Mouse (Mus musculus) kidney, embryonic 16.5 days (tissue): ENCODE data around the gene Fam120a. TPM values are rescaled to one million over a fixed set of nuclear protein-coding genes. Genes with fewer than 3 reads are reported as not detected.

Source experiments
- ATAC-seq: fragments of 200-750 bp; cut with Nextera tagmentation; 2 replicates; pipeline ENCODE4 v1.8.0; 2017; ENCODE audit warnings: moderate TSS enrichment; ENCODE audit not compliant: low FRiP score, low TSS enrichment
- H3K27ac ChIP-seq: fragments of 300-500 bp; sonication (generic); 2 replicates; pipeline ENCODE4 v1.5.1; 2014; ENCODE audit warnings: low read length
- H3K27me3 ChIP-seq: fragments of 300-500 bp; sonication (generic); 2 replicates; pipeline ENCODE4 v1.6.1; 2014; ENCODE audit warnings: low read length, control low read depth, mixed read lengths; ENCODE audit not compliant: insufficient read depth
- H3K36me3 ChIP-seq: fragments of 300-500 bp; sonication (generic); 2 replicates; pipeline ENCODE4 v1.6.1; 2014; ENCODE audit warnings: low read length, control low read depth, mixed read lengths; ENCODE audit not compliant: insufficient read depth
- H3K4me1 ChIP-seq: fragments of 300-500 bp; sonication (generic); 2 replicates; pipeline ENCODE4 v1.6.1; 2014; ENCODE audit warnings: low read length, control low read depth, mixed read lengths; ENCODE audit not compliant: insufficient read depth
- H3K4me2 ChIP-seq: fragments of 300-500 bp; sonication (generic); replicated peaks from 2 replicates; pipeline ENCODE4 v1.6.1; 2014; ENCODE audit warnings: low read depth, low read length
- H3K4me3 ChIP-seq: fragments of 300-500 bp; sonication (generic); 2 replicates; pipeline ENCODE4 v1.5.1; 2014; ENCODE audit warnings: mild to moderate bottlenecking, low read length
- H3K9ac ChIP-seq: fragments of 300-500 bp; sonication (generic); replicated peaks from 2 replicates; pipeline ENCODE4 v1.6.1; 2014; ENCODE audit warnings: low read length
- H3K9me3 ChIP-seq: fragments of 300-500 bp; sonication (generic); 2 replicates; pipeline ENCODE4 v1.6.1; 2016; ENCODE audit warnings: low read length, control low read depth
- WGBS: fragments of 180-500 bp; shearing (Covaris S2); extraction: QIAGEN DNeasy Blood & Tissue Kit; methylation state at CpG from one replicate; pipeline ENCODE4 v1.1.7; 2014; 5-methylcytosine and 5-hydroxymethylcytosine counted together
- polyA plus RNA-seq: library from polyadenylated mRNA; unstranded; fragments of >200 nt; fragmentation: Nextera tagmentation; extraction: Ambion mirVana; gene quantifications from 2 replicates; pipeline ENCODE4 v1.2.1, GENCODE M21; 2015

The Fam120a gene
- polyA plus RNA-seq, 1 experiment from 2014 or later: 23.2 TPM

DNA sequence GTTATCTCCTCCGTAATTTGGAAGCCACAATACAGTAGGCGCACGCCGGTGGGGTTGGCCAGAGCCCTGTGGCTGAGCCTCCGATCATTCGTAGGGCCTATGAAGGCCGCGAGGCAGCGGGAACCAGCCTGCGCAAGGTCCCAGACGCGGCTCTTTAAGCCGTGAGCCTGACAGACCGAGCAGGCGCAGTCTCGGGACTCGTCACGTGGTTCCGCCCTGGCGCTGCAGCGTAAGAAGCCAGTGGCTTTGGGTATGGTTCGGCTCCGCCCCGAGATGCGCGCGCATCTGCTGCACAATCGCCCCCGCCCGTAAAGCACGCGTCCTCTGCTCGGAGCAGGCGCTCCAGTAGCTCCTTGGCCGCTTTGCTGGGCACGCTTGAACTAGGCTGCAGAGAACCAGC lies 89.3 kb downstream of the Fam120a start:
- peak; percentile 99 for ATAC-seq
- under 1% methylated on average over 36 of the region's 36 CpGs for WGBS
- Histone ChIP-seq H3K36me3 (peaks cover 22% of the 10 kb centered on the region), H3K9me3 (no peaks in the 10 kb centered on the region), H3K4me3 (peak overlapping the region; percentile 46), H3K4me1 (peaks cover 6% of the 10 kb centered on the region; the same call in 1 of the 2 replicates), H3K27me3 (no peaks in the 10 kb centered on the region), H3K4me2 (peak overlapping the region; percentile 64), H3K27ac (peak overlapping the region; percentile 79), H3K9ac (peak overlapping the region; percentile 72)

DNA sequence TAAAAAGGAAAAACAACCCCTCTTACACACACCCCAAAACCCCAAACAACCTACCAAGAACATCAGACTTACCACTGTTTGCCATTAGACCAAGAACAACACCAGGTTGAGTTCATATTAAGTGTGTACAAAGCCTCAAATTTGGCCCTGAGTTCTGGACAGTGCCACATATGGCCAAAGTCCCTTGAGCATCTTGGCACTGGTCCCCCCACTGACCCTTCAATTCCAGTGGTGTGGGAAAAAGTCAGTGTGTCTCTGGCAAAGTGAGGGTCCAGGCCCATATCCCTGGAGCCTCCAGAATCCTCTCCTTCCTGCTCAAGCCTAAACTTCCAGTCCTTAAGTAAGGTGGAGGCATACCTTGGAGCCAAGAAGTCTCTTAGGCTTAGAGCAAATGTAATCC lies 90.0 kb downstream of the Fam120a start:
- no peak for ATAC-seq
- H3K9me3 ChIP-seq: no peaks in the 10 kb centered on the region
- no peaks in the 10 kb centered on the region for H3K27me3 ChIP-seq
- H3K9ac ChIP-seq: peak overlapping the region; percentile 72
- peak overlapping the region; percentile 46 for H3K4me3 ChIP-seq
- H3K27ac ChIP-seq: peak overlapping the region; percentile 79
- H3K4me2 ChIP-seq: peak overlapping the region; percentile 64
- peaks cover 17% of the 10 kb centered on the region for H3K36me3 ChIP-seq
- peaks cover 6% of the 10 kb centered on the region; the same call in 1 of the 2 replicates for H3K4me1 ChIP-seq

DNA sequence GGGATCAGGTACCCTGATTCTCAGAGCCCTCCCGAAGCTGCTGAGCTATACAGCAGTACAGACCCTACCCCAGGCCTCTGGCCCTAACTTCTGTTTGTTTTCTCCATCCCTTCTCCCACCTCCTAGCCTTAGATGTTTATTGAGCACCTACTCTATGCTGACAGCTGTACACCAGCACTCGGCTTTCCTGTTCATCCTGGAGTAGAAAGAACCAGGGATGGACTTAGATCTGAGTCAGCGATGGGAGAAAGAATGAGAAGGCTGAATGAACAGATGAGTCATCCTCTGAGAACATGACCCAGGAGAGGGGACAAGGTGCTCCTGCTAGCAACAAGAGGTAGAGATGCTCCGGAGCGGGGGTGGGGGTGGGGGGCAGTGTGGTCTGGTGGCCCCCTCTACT lies 95.1 kb downstream of the Fam120a start:
- H3K4me2 ChIP-seq: no peak overlapping the region
- H3K9ac ChIP-seq: no peak overlapping the region
- H3K4me3 ChIP-seq: no peak overlapping the region
- WGBS: 66% methylated on average over 5 of the region's 5 CpGs
- H3K27me3 ChIP-seq: no peaks in the 10 kb centered on the region
- no peaks in the 10 kb centered on the region for H3K36me3 ChIP-seq
- no peak for ATAC-seq
- no peak overlapping the region for H3K27ac ChIP-seq
- H3K9me3 ChIP-seq: no peaks in the 10 kb centered on the region
- peaks cover 32% of the 10 kb centered on the region for H3K4me1 ChIP-seq

DNA sequence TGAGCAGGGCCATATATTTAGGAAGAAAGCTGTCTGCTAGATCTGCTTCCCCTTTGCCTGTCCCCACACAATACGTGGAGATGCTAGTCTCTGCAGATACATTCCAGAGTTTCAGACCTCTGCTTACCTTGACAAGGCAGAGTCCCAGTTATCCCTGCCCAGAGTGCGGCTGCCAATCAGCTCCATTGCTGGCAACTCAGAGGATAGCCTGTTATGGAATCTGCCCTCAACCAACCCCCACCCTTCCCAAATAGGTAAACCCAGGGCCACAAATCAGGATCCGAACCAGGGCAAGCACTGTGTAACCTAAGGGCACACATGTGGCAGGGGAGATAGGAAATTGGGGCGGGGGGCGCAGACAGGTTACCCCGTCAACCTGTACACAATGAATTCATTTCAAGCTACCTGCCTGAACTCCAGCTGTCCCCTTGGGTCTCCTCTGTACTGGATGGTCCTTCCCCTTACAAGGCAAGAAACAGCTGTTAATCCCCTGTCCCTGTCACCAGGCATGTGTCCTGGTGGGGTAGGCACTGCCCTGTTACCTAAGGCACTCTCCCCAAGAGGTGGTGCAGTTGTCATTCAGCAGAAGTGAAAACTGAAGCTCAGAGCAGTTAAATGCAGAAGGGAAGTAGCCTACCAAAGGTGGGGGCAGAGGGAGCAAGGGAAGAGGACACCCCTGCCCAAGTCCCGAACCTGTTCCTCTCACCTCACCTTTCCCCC lies 95.8 kb downstream of the Fam120a start:
- no peaks in the 10 kb centered on the region for H3K9me3 ChIP-seq
- ATAC-seq: no peak
- WGBS: 61% methylated on average over 7 of the region's 7 CpGs
- peak overlapping the region; percentile 97 for H3K9ac ChIP-seq
- H3K4me3 ChIP-seq: peak overlapping the region; percentile 82
- H3K4me2 ChIP-seq: peak overlapping the region; percentile 86
- H3K36me3 ChIP-seq: no peaks in the 10 kb centered on the region
- no peaks in the 10 kb centered on the region for H3K27me3 ChIP-seq
- peaks cover 32% of the 10 kb centered on the region for H3K4me1 ChIP-seq
- peak overlapping the region; percentile 82; the same call in 1 of the 2 replicates for H3K27ac ChIP-seq

DNA sequence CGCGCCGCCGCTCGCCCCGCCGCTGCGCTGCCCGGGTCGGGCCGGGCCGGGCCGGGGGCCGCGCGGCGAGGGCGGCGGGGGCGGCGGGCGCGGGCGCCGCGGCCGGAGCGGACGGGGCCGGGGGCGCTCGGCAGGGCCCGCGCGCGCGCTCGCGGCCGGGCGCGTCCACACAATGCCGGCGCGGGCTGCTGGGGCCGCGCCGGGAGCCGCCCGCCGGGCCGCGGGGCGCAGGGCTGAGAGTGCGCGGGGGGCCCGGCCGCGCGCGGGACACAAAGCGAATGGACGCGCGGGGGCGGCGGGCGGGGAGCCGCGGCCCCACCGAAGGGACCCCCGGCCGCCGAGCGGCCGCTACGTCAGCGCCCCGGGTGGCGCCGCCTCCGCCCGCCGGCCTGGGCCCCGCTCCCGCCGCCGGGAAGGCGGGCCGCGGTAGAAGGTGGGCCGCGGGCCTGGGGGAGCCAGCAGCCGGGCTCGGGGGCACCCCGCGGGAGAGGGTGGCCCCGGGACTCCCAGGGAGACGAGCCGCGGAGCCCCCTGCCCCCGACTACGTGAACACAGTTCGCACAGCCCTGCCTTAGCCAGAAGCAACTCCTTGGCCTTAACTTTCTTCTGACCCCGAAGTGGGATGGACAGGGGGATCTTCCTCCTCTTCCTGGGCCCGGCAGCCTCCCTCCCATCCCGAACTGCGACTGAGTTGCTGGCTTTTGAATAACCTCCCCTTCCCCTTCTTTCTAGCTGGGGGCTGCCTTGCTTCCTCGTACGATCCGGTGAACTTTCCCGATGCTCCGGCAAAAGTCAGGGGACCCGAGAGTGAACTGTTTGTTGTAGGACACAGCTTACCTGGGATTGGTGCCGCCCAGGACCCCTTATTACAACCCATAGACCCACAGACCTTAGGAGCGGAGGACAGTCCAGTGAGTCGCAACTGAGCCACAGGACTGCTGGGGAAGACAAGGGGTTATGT lies 96.8 kb downstream of the Fam120a start, which contains the start of gene Phf2:
Phf2 (minus strand) TSS at position 349 of the 961 bp plus-strand sequence.
- under 1% methylated on average over 71 of the region's 117 CpGs for whole genome bisulfite sequencing
- no peaks in the 10 kb centered on the region for H3K36me3 ChIP-seq
- H3K9me3 ChIP-seq: no peaks in the 10 kb centered on the region
- peak within 1 kb of the TSS; percentile 97 for H3K9ac ChIP-seq
- H3K4me3 ChIP-seq: peak within 1 kb of the TSS; percentile 82
- peak; percentile 52 for ATAC-seq
- no peaks in the 10 kb centered on the region for H3K27me3 ChIP-seq
- peak within 1 kb of the TSS; percentile 88 for H3K4me2 ChIP-seq
- H3K4me1 ChIP-seq: peaks cover 32% of the 10 kb centered on the region
- H3K27ac ChIP-seq: peak within 1 kb of the TSS; percentile 88

DNA sequence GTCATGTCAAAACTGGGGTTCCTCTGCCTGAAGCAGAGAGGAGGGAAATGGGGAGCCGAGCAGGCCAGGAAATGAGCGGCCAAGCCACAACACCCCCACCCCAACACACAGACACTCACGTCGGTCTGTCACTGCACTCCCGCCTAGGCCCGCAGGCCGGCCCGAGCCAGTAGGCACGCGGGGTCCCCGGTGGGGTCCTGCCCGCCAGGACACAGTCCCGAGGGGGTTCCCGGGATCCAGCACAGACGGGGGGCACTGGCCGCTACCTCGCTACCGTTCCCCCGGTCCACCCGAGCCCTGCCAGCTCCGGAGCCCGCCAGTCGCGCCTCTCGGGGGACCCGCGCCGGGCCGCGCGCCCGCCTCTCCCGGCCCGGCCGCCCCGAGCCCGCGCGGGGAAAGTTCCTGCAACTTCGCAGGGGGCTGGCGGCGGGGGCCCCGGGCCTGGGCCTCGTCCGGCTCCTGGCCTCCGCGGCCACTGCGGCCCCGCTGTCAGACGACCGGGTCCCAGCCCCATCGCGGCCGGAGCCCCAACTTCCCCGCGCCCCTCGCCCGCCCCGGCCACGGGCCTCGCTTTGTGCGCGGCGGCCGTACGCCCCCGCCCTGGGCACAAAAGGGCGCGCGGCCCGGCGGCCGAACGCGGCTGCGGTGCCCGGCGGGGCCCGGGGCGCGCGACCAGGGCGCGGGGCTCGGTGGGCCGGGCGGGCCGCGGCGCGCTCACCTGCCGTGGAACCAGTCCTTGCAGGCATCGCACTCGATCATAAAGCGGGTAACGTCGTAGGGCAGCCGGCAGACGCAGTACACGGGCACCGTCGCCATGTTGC lies 97.7 kb downstream of the Fam120a start:
- Histone ChIP-seq H3K4me1 (peaks cover 32% of the 10 kb centered on the region), H3K4me2 (peak overlapping the region; percentile 88), H3K27ac (peak overlapping the region; percentile 88), H3K9ac (peak overlapping the region; percentile 97), H3K4me3 (peak overlapping the region; percentile 82), H3K36me3 (no peaks in the 10 kb centered on the region), H3K9me3 (no peaks in the 10 kb centered on the region), H3K27me3 (no peaks in the 10 kb centered on the region)
- ATAC-seq: peak; percentile 30
- under 1% methylated on average over 38 of the region's 102 CpGs for WGBS

DNA sequence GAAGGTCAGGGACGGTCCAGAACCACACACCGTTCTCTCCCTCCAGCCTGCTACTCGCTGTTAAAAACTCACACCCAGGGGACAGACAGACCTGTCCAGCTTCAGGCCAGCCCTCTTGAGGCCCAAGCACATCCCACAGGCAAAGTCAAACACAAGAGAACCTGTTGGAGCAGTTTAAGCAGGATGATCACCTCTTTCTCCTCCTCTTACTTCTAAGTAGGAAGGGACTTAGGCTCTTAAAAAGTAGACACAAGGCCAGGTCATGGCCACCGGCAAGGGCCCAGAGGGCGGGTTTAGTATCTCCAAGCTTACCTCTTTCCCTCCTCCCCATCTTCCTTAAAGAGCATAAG lies 98.2 kb downstream of the Fam120a start:
- Histone ChIP-seq H3K36me3 (no peaks in the 10 kb centered on the region), H3K27ac (peak overlapping the region; percentile 88), H3K4me1 (peaks cover 32% of the 10 kb centered on the region), H3K27me3 (no peaks in the 10 kb centered on the region), H3K9ac (peak overlapping the region; percentile 97), H3K9me3 (no peaks in the 10 kb centered on the region), H3K4me3 (peak overlapping the region; percentile 82), H3K4me2 (peak overlapping the region; percentile 88)
- 8% methylated on average over 5 of the region's 5 CpGs for WGBS
- no peak for ATAC-seq

DNA sequence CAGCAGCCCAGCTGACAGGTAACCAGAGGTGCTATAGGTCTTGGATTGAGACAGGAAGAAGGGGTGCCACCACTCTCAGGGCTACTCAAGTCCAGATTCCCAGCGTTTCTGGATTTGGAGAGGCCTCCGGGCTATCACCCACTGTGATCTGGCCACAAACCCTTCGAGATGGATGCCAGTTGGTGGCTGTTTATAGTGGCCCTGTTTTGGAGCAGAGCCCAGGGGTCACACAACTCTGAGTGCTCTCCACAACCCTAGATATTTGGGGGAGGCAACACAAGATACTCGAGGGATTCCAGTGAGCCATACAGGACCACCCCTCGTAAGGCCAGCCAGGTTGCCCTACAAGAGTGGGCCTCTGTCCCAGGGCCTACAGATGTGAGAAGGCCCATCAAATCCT lies 98.7 kb downstream of the Fam120a start:
- 12% methylated on average over 5 of the region's 5 CpGs for WGBS
- Histone ChIP-seq H3K9me3 (no peaks in the 10 kb centered on the region), H3K9ac (peak overlapping the region; percentile 97), H3K4me2 (peak overlapping the region; percentile 88), H3K4me3 (peak overlapping the region; percentile 82), H3K27ac (peak overlapping the region; percentile 88), H3K4me1 (peaks cover 32% of the 10 kb centered on the region), H3K36me3 (no peaks in the 10 kb centered on the region), H3K27me3 (no peaks in the 10 kb centered on the region)
- no peak for ATAC-seq

DNA sequence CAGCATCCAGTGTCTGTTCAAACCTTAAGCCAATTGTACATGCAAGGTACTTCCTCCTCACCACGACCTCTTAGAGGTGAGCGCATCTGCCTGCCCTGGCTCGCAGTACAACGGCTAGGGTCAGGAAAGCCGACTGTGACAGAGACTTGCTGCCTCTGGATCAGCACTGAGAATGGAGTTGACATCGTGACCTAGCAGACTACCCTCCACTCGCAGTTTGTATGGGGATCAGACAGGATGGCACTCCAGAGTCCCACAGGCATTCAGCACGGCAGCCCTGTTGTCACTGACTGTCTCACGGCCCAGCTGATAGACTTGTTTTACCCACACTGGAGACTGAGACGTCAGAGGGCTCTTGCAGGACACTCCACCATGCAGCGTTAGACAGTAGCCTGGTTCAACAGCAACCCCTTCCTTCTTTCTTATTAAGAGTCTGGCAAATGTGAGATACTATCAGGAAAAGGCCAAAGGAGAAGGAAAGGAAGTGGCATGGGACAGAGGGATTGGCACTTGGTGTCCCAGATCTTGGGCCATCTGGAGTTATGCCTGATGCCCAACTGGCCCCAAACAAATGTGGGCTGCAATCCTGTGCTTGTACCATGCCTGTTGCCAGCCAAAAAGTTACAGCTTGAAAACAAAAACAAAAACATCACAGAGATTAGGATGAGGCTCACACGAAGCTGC lies 103.0 kb downstream of the Fam120a start:
- ATAC-seq: no peak
- Histone ChIP-seq H3K27me3 (no peaks in the 10 kb centered on the region), H3K27ac (no peak overlapping the region), H3K4me3 (no peak overlapping the region), H3K4me1 (peaks cover 19% of the 10 kb centered on the region), H3K9ac (no peak overlapping the region), H3K36me3 (no peaks in the 10 kb centered on the region), H3K4me2 (no peak overlapping the region), H3K9me3 (no peaks in the 10 kb centered on the region)
- 73% methylated on average over 12 of the region's 12 CpGs for WGBS
